Mouse (Mus musculus): ENCODE measurements around the gene H2afv. TPM values are rescaled to one million over a fixed set of nuclear protein-coding genes. Genes with fewer than 3 reads are reported as not detected.

H2afv gene
- polyA plus RNA-seq, 1 experiment from 2014 or later = 905 TPM

DNA sequence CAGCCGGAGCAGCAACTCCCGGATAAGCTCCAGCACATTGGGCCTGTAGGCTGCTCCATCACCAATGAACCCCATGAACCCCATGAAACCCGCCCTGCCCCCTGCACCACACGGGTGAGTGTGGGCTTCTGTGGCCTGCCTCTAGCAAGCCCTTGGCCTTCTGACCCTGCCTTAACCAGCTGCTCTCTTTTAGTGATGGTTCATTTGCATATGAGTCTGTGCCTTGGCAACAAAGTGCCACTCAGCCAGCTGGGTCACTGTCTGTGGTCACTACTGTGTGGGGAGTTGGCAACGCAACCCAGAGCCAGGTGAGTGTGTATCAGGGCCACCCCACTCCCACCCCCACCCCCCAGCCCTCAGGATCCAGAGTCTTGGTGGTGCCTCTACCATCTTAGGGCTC is 48.7 kb downstream of the H2afv start:
- no peak overlapping the region for H3K4me3 ChIP-seq (ENCODE audit: low read depth, low read length)
- no peak overlapping the region for H3K27ac ChIP-seq (replicated peaks; ENCODE audit: low read depth, low read length)
- no peaks in the 10 kb centered on the region for H3K9me3 ChIP-seq (ENCODE audit: control insufficient read depth, low read length)
- ATAC-seq (ENCODE audit: insufficient number of reproducible peaks, low FRiP score, low TSS enrichment, low read depth) (no peak), DNase-seq (ENCODE audit: low spot score) (no peak)
- no peak overlapping the region for H3K9ac ChIP-seq (ENCODE audit: low read length)
- H3K27me3 ChIP-seq (ENCODE audit: control insufficient read depth, insufficient read depth, low read length) = no peaks in the 10 kb centered on the region
- no peak overlapping the region for H3K4me2 ChIP-seq (ENCODE audit: low read depth, severe bottlenecking)
- peaks cover 24% of the 10 kb centered on the region for H3K36me3 ChIP-seq (ENCODE audit: control insufficient read depth, insufficient read depth, low read length)
- H3K4me1 ChIP-seq (ENCODE audit: control insufficient read depth, insufficient read depth, low read length) = no peaks in the 10 kb centered on the region
- 88% methylated on average over 5 of the region's 5 CpGs for WGBS

DNA sequence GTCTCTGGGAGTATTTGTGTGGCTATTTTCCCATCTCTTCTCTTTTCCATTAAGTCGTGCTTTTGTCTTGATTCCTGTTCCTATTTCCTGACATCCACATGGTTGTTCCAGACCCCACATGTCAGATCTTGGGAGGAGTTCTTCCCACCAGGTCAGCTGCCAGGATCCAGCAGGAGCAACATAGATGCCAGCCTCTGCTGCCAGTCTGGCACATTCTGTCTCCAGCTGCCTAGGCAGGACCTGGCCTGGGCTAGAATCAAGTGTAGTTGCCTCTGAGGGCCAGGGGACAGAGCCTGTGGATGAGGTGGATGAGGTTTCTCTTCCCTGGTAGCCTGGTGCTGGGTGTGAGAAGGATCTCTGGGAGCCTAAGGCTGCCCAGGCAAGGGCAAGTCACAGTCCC is 50.4 kb downstream of the H2afv start:
- H3K9ac ChIP-seq (ENCODE audit: low read length) = no peak overlapping the region
- H3K4me1 ChIP-seq (ENCODE audit: control insufficient read depth, insufficient read depth, low read length) = peaks cover 4% of the 10 kb centered on the region; the same call in 1 of the 2 replicates
- H3K4me2 ChIP-seq (ENCODE audit: low read depth, severe bottlenecking) = no peak overlapping the region
- peaks cover 15% of the 10 kb centered on the region; the same call in 1 of the 2 replicates for H3K36me3 ChIP-seq (ENCODE audit: control insufficient read depth, insufficient read depth, low read length)
- no peak for DNase-seq (ENCODE audit: low spot score)
- H3K4me3 ChIP-seq (ENCODE audit: low read depth, low read length) = no peak overlapping the region
- no peak for ATAC-seq (ENCODE audit: insufficient number of reproducible peaks, low FRiP score, low TSS enrichment, low read depth)
- H3K27ac ChIP-seq (replicated peaks; ENCODE audit: low read depth, low read length) = no peak overlapping the region
- H3K9me3 ChIP-seq (ENCODE audit: control insufficient read depth, low read length) = no peaks in the 10 kb centered on the region
- 69% methylated on average over 1 of the region's 1 CpGs for WGBS
- H3K27me3 ChIP-seq (ENCODE audit: control insufficient read depth, insufficient read depth, low read length) = no peaks in the 10 kb centered on the region

DNA sequence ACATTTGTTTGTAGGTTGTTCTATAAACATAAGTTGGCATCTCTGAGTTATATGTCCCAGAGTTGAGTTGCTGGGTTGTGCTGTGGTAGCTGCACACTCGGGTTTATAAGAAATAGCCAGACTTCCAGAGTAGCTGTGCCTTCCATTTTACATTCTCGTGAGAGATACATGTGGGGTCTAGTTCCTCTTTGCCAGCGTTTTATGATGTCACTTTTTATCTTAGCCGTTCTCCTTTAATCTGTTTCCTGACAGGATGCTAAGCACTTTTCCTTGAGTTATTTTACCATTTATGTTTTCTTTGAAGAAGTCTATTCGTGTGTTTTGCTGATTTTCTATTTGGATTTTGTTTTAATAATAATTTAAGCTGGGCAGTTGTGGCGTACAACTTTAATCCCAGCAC is 51.4 kb downstream of the H2afv start:
- 87% methylated on average over 6 of the region's 6 CpGs for WGBS
- no peak overlapping the region for H3K4me2 ChIP-seq (ENCODE audit: low read depth, severe bottlenecking)
- H3K27ac ChIP-seq (replicated peaks; ENCODE audit: low read depth, low read length) = no peak overlapping the region
- ATAC-seq (ENCODE audit: insufficient number of reproducible peaks, low FRiP score, low TSS enrichment, low read depth) (no peak), DNase-seq (ENCODE audit: low spot score) (no peak)
- H3K9me3 ChIP-seq (ENCODE audit: control insufficient read depth, low read length) = no peaks in the 10 kb centered on the region
- H3K9ac ChIP-seq (ENCODE audit: low read length) = no peak overlapping the region
- no peaks in the 10 kb centered on the region for H3K27me3 ChIP-seq (ENCODE audit: control insufficient read depth, insufficient read depth, low read length)
- no peak overlapping the region for H3K4me3 ChIP-seq (ENCODE audit: low read depth, low read length)
- peaks cover 15% of the 10 kb centered on the region; the same call in 1 of the 2 replicates for H3K36me3 ChIP-seq (ENCODE audit: control insufficient read depth, insufficient read depth, low read length)
- peaks cover 4% of the 10 kb centered on the region; the same call in 1 of the 2 replicates for H3K4me1 ChIP-seq (ENCODE audit: control insufficient read depth, insufficient read depth, low read length)

DNA sequence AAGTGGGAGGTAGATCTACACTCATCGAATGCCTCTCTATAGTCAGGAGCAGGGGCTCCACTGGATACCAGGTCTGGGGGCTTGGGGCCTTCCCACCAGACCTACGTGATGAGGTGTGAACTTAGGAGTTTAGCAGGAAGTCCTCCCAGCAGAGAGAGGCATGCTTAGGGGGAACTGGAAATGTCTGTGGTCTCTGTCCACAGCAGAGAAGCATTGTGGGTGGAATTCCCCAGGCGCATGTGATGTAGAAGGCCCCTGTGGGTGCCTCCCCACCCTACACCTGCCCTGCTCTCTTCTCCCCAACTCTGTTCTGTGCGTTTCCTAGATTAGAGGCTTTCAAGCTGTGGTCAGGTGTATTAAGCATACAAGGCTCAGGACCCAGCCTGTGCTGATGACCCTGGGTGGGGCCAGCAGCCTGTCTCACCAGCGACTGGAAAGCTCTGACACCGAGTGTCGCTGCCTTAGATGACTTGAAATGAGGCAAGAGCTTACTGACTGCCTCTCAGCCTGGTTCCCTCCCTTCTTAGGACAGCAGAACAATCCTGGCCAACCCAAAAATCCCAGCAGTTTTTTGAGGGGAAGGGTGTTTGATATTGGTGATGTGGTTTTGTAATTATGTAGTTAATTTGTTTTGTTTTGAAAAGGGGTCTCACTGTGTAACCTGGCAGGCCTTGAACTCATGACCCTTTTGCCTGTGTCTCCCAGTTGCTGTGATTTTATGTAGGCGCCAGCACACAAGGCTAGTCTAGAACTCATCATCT is 52.5 kb downstream of the H2afv start:
- WGBS = 89% methylated on average over 8 of the region's 8 CpGs
- ATAC-seq (ENCODE audit: insufficient number of reproducible peaks, low FRiP score, low TSS enrichment, low read depth) = no peak
- Histone ChIP-seq H3K9me3 (ENCODE audit: control insufficient read depth, low read length) (no peaks in the 10 kb centered on the region), H3K4me1 (ENCODE audit: control insufficient read depth, insufficient read depth, low read length) (peaks cover 4% of the 10 kb centered on the region; the same call in 1 of the 2 replicates), H3K4me3 (ENCODE audit: low read depth, low read length) (no peak overlapping the region), H3K27ac (replicated peaks; ENCODE audit: low read depth, low read length) (no peak overlapping the region), H3K36me3 (ENCODE audit: control insufficient read depth, insufficient read depth, low read length) (peaks cover 10% of the 10 kb centered on the region; the same call in 1 of the 2 replicates), H3K4me2 (ENCODE audit: low read depth, severe bottlenecking) (no peak overlapping the region), H3K9ac (ENCODE audit: low read length) (no peak overlapping the region), H3K27me3 (ENCODE audit: control insufficient read depth, insufficient read depth, low read length) (no peaks in the 10 kb centered on the region)
- no peak for DNase-seq (ENCODE audit: low spot score)

DNA sequence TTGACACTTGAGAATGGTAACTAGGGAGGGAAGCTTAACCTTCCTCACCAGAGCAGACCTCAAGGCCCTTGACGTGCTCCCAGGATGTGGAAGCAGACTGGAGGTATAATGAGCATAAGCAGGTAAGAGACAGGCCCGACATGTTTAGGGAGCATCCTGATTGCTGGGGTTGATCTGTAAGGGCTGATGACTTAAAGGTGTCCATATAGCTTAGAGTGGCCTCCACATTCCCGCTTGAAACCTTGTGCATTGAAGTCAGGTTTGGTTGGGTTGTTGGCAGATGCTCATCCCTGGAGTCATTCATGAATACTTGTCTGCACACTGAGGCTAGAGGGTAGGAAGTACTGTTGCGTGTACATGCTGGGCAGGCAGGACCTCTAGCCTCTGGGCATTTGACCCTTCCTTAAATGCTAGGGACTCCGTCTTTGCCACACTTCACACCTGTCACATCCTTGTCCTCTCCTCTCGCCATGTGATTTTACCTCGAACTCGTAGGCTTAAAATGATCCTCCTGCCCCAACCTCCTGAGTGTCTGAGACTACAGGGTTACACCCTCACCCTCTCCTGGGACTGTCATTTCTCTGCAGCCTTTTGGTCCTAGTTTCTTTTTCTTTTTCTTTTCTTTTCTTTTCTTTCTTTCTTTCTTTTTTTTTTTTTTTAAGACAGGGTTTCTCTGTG is 53.7 kb downstream of the H2afv start:
- H3K4me3 ChIP-seq (ENCODE audit: low read depth, low read length) = peak overlapping the region; percentile 89
- peak overlapping the region; percentile 73 for H3K4me2 ChIP-seq (ENCODE audit: low read depth, severe bottlenecking)
- H3K27me3 ChIP-seq (ENCODE audit: control insufficient read depth, insufficient read depth, low read length) = no peaks in the 10 kb centered on the region
- no peak overlapping the region for H3K27ac ChIP-seq (replicated peaks; ENCODE audit: low read depth, low read length)
- ATAC-seq (ENCODE audit: insufficient number of reproducible peaks, low FRiP score, low TSS enrichment, low read depth) (no peak), DNase-seq (ENCODE audit: low spot score) (no peak)
- H3K9me3 ChIP-seq (ENCODE audit: control insufficient read depth, low read length) = no peaks in the 10 kb centered on the region
- 83% methylated on average over 8 of the region's 8 CpGs for WGBS
- H3K4me1 ChIP-seq (ENCODE audit: control insufficient read depth, insufficient read depth, low read length) = peaks cover 4% of the 10 kb centered on the region; the same call in 1 of the 2 replicates
- H3K9ac ChIP-seq (ENCODE audit: low read length) = no peak overlapping the region
- H3K36me3 ChIP-seq (ENCODE audit: control insufficient read depth, insufficient read depth, low read length) = peaks cover 6% of the 10 kb centered on the region; the same call in 1 of the 2 replicates

DNA sequence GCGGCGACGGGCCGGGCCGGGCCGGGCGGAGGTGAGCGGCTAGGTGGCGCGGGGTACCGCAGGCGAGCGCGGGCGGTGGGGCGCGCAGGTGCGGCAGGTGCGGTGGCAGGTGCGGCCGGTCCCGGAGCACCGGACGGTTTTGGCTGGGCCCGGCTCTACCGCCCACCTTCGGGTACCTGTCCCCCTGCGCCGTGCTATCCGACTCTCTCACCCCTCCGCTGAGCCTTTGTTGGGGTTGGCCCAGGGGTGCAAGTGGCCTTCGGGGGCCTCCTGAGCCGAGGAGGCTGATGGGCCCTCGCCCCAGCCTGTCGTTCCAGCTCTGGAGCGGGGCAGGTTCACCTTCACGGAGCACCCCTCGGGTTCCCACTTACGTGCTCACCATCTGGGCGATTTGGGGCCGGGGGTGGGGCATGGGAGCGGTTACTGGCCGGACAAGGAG is 54.7 kb downstream of the H2afv start:
- Histone ChIP-seq H3K4me3 (ENCODE audit: low read depth, low read length) (peak overlapping the region; percentile 89), H3K27ac (replicated peaks; ENCODE audit: low read depth, low read length) (peak overlapping the region; percentile 89), H3K27me3 (ENCODE audit: control insufficient read depth, insufficient read depth, low read length) (no peaks in the 10 kb centered on the region), H3K4me1 (ENCODE audit: control insufficient read depth, insufficient read depth, low read length) (peaks cover 4% of the 10 kb centered on the region; the same call in 1 of the 2 replicates), H3K9ac (ENCODE audit: low read length) (peak overlapping the region; percentile 85), H3K4me2 (ENCODE audit: low read depth, severe bottlenecking) (peak overlapping the region; percentile 73), H3K9me3 (ENCODE audit: control insufficient read depth, low read length) (no peaks in the 10 kb centered on the region), H3K36me3 (ENCODE audit: control insufficient read depth, insufficient read depth, low read length) (peaks cover 1% of the 10 kb centered on the region; the same call in 1 of the 2 replicates)
- 0 out of 2 replicates have a peak, but pooled peaks have one; percentile 6 for ATAC-seq (ENCODE audit: insufficient number of reproducible peaks, low FRiP score, low TSS enrichment, low read depth)
- DNase-seq (ENCODE audit: low spot score) = peak; percentile 50
- WGBS = under 1% methylated on average over 16 of the region's 43 CpGs

DNA sequence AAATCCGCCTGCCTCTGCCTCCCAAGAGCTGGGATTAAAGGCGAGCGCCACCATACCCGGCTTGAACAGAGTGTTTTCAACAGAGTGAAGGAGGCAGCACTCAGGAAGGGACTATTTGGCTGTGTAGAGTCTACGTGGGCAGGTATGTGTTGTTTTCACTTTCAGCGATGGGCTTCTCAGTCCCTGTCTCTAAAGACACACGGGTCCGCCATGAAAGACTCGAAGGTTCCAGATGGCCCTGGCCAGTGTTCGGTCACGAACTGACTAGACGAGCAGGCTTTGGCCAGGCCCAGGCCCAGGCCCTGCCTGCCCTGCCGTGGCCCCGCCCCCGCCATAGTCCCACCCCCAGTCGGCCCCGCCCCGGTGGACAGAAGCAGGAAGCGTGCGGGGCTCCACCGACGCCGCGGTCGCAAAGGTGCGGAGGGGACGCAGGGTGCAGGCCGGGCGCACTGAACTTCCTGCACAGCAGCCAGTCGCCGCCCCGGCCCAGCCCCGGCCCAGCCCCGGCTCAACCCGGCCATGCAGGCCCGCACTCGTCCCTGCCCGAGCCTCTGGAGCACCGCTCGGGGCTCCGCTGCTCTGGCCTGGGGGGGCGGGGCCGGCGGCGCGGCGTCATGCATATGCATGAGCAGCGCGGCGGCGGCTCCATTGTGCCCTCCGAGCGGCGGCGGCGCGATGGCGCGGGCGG is 55.4 kb downstream of the H2afv start, which contains the start of gene Zmiz2:
TSS of gene Zmiz2 (plus strand) at position 349 of the 688 bp plus-strand sequence.
- 10% methylated on average over 43 of the region's 60 CpGs for WGBS
- H3K36me3 ChIP-seq (ENCODE audit: control insufficient read depth, insufficient read depth, low read length) = no peaks in the 10 kb centered on the region
- peak within 1 kb of the TSS; percentile 89 for H3K27ac ChIP-seq (replicated peaks; ENCODE audit: low read depth, low read length)
- peak within 1 kb of the TSS; percentile 89 for H3K4me3 ChIP-seq (ENCODE audit: low read depth, low read length)
- H3K4me1 ChIP-seq (ENCODE audit: control insufficient read depth, insufficient read depth, low read length) = peaks cover 4% of the 10 kb centered on the region; the same call in 1 of the 2 replicates
- H3K9ac ChIP-seq (ENCODE audit: low read length) = peak within 1 kb of the TSS; percentile 85
- peak within 1 kb of the TSS; percentile 73 for H3K4me2 ChIP-seq (ENCODE audit: low read depth, severe bottlenecking)
- H3K27me3 ChIP-seq (ENCODE audit: control insufficient read depth, insufficient read depth, low read length) = no peaks in the 10 kb centered on the region
- DNase-seq (ENCODE audit: low spot score) = peak; percentile 97
- no peaks in the 10 kb centered on the region for H3K9me3 ChIP-seq (ENCODE audit: control insufficient read depth, low read length)
- peak; percentile 99 for ATAC-seq (ENCODE audit: insufficient number of reproducible peaks, low FRiP score, low TSS enrichment, low read depth)

DNA sequence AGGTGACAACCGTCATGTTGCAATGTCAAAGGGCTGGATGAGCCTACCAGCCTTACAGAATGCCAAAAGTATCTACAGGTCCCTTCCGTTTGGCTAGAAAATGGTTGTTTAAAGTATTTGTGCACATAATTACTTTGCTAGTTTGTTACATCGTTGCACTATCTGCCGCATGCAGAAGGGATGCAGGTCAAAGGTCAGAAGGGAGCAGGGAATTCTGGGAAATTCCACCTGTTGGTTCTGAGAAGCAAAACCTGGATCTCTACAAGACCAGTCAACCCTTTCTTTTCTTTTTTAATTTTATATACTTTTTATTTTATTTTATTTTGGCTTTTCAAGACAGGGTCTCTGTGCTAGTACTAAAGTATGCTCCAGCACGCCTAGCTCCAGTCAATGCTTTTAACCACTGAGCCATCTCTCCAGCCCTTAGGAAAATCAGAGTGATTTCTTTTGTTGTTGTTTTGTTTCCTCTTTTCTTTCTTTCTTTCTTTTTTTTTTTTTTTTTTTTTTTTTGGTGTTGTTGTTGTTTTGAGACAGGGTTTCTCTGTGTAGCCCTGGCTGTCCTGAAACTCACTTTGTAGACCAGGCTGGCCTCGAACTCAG is 56.0 kb downstream of the H2afv start:
- Histone ChIP-seq H3K4me3 (ENCODE audit: low read depth, low read length) (no peak overlapping the region), H3K4me2 (ENCODE audit: low read depth, severe bottlenecking) (no peak overlapping the region), H3K9me3 (ENCODE audit: control insufficient read depth, low read length) (no peaks in the 10 kb centered on the region), H3K36me3 (ENCODE audit: control insufficient read depth, insufficient read depth, low read length) (no peaks in the 10 kb centered on the region), H3K9ac (ENCODE audit: low read length) (no peak overlapping the region), H3K4me1 (ENCODE audit: control insufficient read depth, insufficient read depth, low read length) (peaks cover 4% of the 10 kb centered on the region; the same call in 1 of the 2 replicates), H3K27me3 (ENCODE audit: control insufficient read depth, insufficient read depth, low read length) (no peaks in the 10 kb centered on the region), H3K27ac (replicated peaks; ENCODE audit: low read depth, low read length) (no peak overlapping the region; the same call in 1 of the 2 replicates)
- ATAC-seq (ENCODE audit: insufficient number of reproducible peaks, low FRiP score, low TSS enrichment, low read depth) (no peak), DNase-seq (ENCODE audit: low spot score) (no peak)
- 90% methylated on average over 6 of the region's 6 CpGs for WGBS

Measured in limb, embryonic 11.5 days (tissue).